Mouse (Mus musculus) small intestine, adult 2 months (tissue): ENCODE results near the gene Bcl7a.

Source experiments
- CTCF ChIP-seq: fragments of 200-500 bp; IDR thresholded peaks from 2 replicates; pipeline ENCODE4 v1.5.1; 2012; ENCODE audit warnings: low read depth, mild to moderate bottlenecking, control low read depth, inconsistent platforms, low read length, moderate library complexity, mixed read lengths; ENCODE audit not compliant: insufficient replicate concordance, insufficient read length; ENCODE audit errors: extremely low read depth
- POLR2A ChIP-seq: fragments of 200-500 bp; IDR thresholded peaks from 2 replicates; pipeline ENCODE4 v1.6.1; 2012; ENCODE audit warnings: low read depth, mild to moderate bottlenecking, control low read depth, inconsistent platforms, low read length, moderate library complexity

- TF ChIP-seq CTCF = no peak
- no peak for TF ChIP-seq POLR2A
Measured at GRCm38 (mm10) chr5:123381968-123382367, 38.3 kb downstream of the Bcl7a start.
